Mouse (Mus musculus) spleen, adult 12 weeks (tissue): ENCODE measurements around the gene C3ar1.

Experiments used
- DNase-seq: peaks from one replicate; pipeline ENCODE4 v3.0.0; 2022; ENCODE audit warnings: low spot score

Gene C3ar1

GRCm38 (mm10) chr6:122825923-122826742 lies 29.8 kb downstream of the C3ar1 start:
- peak; percentile 51 for DNase-seq

- no peak for DNase-seq
Observed at GRCm38 (mm10) chr6:122825166-122825565, 30.8 kb downstream of the C3ar1 start.

- no peak for DNase-seq
Observed at GRCm38 (mm10) chr6:122824086-122824485, 31.9 kb downstream of the C3ar1 start.

GRCm38 (mm10) chr6:122821822-122822221 lies 34.1 kb downstream of the C3ar1 start:
- DNase-seq, result no peak

- peak; percentile 29 for DNase-seq
Observed at GRCm38 (mm10) chr6:122820799-122821650, 34.9 kb downstream of the C3ar1 start.

GRCm38 (mm10) chr6:122820071-122820798 lies 35.7 kb downstream of the C3ar1 start:
- peak; percentile 14 for DNase-seq

- DNase-seq, result peak; percentile 57
Observed at GRCm38 (mm10) chr6:122819306-122820070, 36.5 kb downstream of the C3ar1 start, which contains the start of gene Foxj2. TSS of gene Foxj2 (plus strand) at chr6:122819914.

- DNase-seq, result no peak
Observed at GRCm38 (mm10) chr6:122813640-122814039, 42.3 kb downstream of the C3ar1 start.

GRCm38 (mm10) chr6:122812716-122813115 lies 43.2 kb downstream of the C3ar1 start:
- DNase-seq, result no peak

- DNase-seq, result peak; percentile 38
Observed at GRCm38 (mm10) chr6:122811771-122812600, 44.0 kb downstream of the C3ar1 start.

GRCm38 (mm10) chr6:122811280-122811652 lies 44.7 kb downstream of the C3ar1 start:
- DNase-seq, result peak; percentile 89

GRCm38 (mm10) chr6:122810615-122811279 lies 45.2 kb downstream of the C3ar1 start:
- DNase-seq, result peak; percentile 90

GRCm38 (mm10) chr6:122810022-122810614 lies 45.8 kb downstream of the C3ar1 start:
- no peak for DNase-seq

GRCm38 (mm10) chr6:122804418-122804817 lies 51.5 kb downstream of the C3ar1 start:
- DNase-seq, result peak; percentile 75

- peak; percentile 56 for DNase-seq
Observed at GRCm38 (mm10) chr6:122801801-122802514, 54.0 kb downstream of the C3ar1 start.

- DNase-seq, result peak; percentile 55
Observed at GRCm38 (mm10) chr6:122801301-122801800, 54.6 kb downstream of the C3ar1 start, which contains the start of gene Slc2a3. TSS of gene Slc2a3 (minus strand) at chr6:122801640.

GRCm38 (mm10) chr6:122800640-122801300 lies 55.2 kb downstream of the C3ar1 start:
- DNase-seq, result no peak
